Comparison of ENCODE assay signal across 25 mouse cellular contexts in the genomic region with DNA sequence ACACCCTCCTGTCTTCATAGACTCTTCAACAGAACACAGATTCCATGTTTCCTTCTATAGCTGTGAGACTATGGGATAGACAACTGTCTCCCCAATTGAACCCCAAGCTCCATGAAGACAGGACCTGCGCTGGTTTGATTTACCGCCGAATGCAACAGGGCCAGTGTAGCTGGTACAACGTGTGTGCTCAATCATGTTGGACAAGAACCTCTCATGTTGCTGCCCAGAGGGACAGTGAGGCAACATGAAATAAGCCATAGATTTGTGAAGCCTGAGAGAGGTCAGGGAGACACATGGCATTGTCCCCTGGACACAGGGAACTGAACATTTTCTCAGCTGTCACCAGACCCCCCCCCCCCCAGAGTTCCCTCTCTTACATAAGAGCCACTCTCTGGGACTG. TPM values are rescaled to one million over a fixed set of nuclear protein-coding genes. Genes with fewer than 3 reads are reported as not detected.
A peak's percentile ranks its signal among the peaks of the same experiment; 100 is the strongest.
DNase-seq lines count a peak whose midpoint lies in the region; ATAC-seq lines count a peak whose summit lies in the region.
"Had no signal": no experiment of that assay in that cellular context is flagged by ENCODE, and none has a peak within 500 bp of the region (broad histone marks: within the 10 kb centered on the region; RNA-seq: fewer than 3 reads in every experiment).

No protein-coding gene starts in this region.

- intact Hi-C loops in heart, postnatal 14 days (cut with DNase I) = no loop called here

- no peak overlapping the region for H3K9ac ChIP-seq in hindbrain, embryonic 13.5 days
- 0 out of 2 replicates have a peak overlapping the region, but pooled peaks have one; percentile 40 for H3K9ac ChIP-seq in liver, embryonic 12.5 days
- H3K9ac ChIP-seq: embryonic facial prominence, embryonic 15.5 days; forebrain, postnatal 0 days; hindbrain, embryonic 14.5 days; intestine, embryonic 15.5 days; liver, embryonic 14.5 days; midbrain, embryonic 13.5 days had no signal

- peak overlapping the region; percentile 27; the same call in 1 of the 2 replicates for H3K4me3 ChIP-seq in heart, embryonic 10.5 days
- no peak overlapping the region for H3K4me3 ChIP-seq in hindbrain, embryonic 10.5 days
- H3K4me3 ChIP-seq in hindbrain, embryonic 13.5 days = no peak overlapping the region
- no peak overlapping the region for H3K4me3 ChIP-seq in brown adipose tissue, adult 24 weeks (ENCODE audit: insufficient read depth, low read depth, low read length)
- H3K4me3 ChIP-seq in liver, embryonic 12.5 days = no peak overlapping the region
- H3K4me3 ChIP-seq: embryonic facial prominence, embryonic 15.5 days; forebrain, embryonic 10.5 days; heart, adult 2 months; intestine, embryonic 15.5 days; left cerebral cortex, adult 2 months; midbrain, embryonic 13.5 days had no signal

- 71% methylated on average over 4 of the region's 4 CpGs for WGBS in heart, embryonic 10.5 days
- 80% methylated on average over 4 of the region's 4 CpGs for WGBS in hindbrain, embryonic 10.5 days
- WGBS in hindbrain, embryonic 13.5 days = 84% methylated on average over 4 of the region's 4 CpGs
- 87% methylated on average over 4 of the region's 4 CpGs for WGBS in liver, embryonic 12.5 days (ENCODE audit: insufficient replicate concordance)

- no peak overlapping the region for H3K4me2 ChIP-seq in hindbrain, embryonic 13.5 days
- H3K4me2 ChIP-seq in liver, embryonic 12.5 days = no peak overlapping the region; the same call in 1 of the 2 replicates
- H3K4me2 ChIP-seq: embryonic facial prominence, embryonic 15.5 days; hindbrain, embryonic 14.5 days; intestine, embryonic 15.5 days; midbrain, embryonic 13.5 days had no signal

- H3K27me3 ChIP-seq in heart, embryonic 10.5 days (ENCODE audit: insufficient read depth, poor library complexity, severe bottlenecking) = no peaks in the 10 kb centered on the region
- peaks cover 25% of the 10 kb centered on the region; the same call in 1 of the 2 replicates for H3K27me3 ChIP-seq in hindbrain, embryonic 10.5 days (ENCODE audit: insufficient read depth, poor library complexity, severe bottlenecking)
- H3K27me3 ChIP-seq in hindbrain, embryonic 13.5 days = no peaks in the 10 kb centered on the region
- H3K27me3 ChIP-seq in liver, embryonic 12.5 days (replicated peaks) = peaks cover 6% of the 10 kb centered on the region; the same call in 1 of the 2 replicates
- H3K27me3 ChIP-seq: embryonic facial prominence, embryonic 15.5 days; intestine, embryonic 15.5 days; midbrain, embryonic 13.5 days had no signal

- H3K36me3 ChIP-seq in heart, embryonic 10.5 days = peaks cover 15% of the 10 kb centered on the region
- H3K36me3 ChIP-seq in hindbrain, embryonic 10.5 days = no peaks in the 10 kb centered on the region
- H3K36me3 ChIP-seq in hindbrain, embryonic 13.5 days = peaks cover 6% of the 10 kb centered on the region; the same call in 1 of the 2 replicates
- peaks cover 8% of the 10 kb centered on the region for H3K36me3 ChIP-seq in liver, embryonic 12.5 days
- H3K36me3 ChIP-seq: embryonic facial prominence, embryonic 15.5 days; forebrain, embryonic 10.5 days; intestine, embryonic 15.5 days had no signal

- H3K4me1 ChIP-seq in heart, embryonic 10.5 days = peaks cover 26% of the 10 kb centered on the region
- H3K4me1 ChIP-seq in hindbrain, embryonic 10.5 days (replicated peaks) = peaks cover 26% of the 10 kb centered on the region
- peaks cover 13% of the 10 kb centered on the region for H3K4me1 ChIP-seq in hindbrain, embryonic 13.5 days (replicated peaks)
- peaks cover 18% of the 10 kb centered on the region for H3K4me1 ChIP-seq in brown adipose tissue, adult 24 weeks (ENCODE audit: control insufficient read depth, insufficient read depth, insufficient read length, low read length)
- peaks cover 38% of the 10 kb centered on the region for H3K4me1 ChIP-seq in liver, embryonic 12.5 days

- ATAC-seq in hindbrain, embryonic 13.5 days (ENCODE audit: low FRiP score) = no peak
- no peak for ATAC-seq in liver, embryonic 12.5 days
- ATAC-seq: activated CD4-positive, CD25-positive, alpha-beta regulatory T cell, adult 4 months; forebrain, postnatal 0 days; lung, postnatal 0 days; midbrain, embryonic 13.5 days had no signal

- H3K9me3 ChIP-seq in heart, embryonic 10.5 days = no peaks in the 10 kb centered on the region
- H3K9me3 ChIP-seq in hindbrain, embryonic 10.5 days = no peaks in the 10 kb centered on the region
- no peaks in the 10 kb centered on the region for H3K9me3 ChIP-seq in hindbrain, embryonic 13.5 days
- no peaks in the 10 kb centered on the region for H3K9me3 ChIP-seq in liver, embryonic 12.5 days (replicated peaks)
- H3K9me3 ChIP-seq: embryonic facial prominence, embryonic 15.5 days; forebrain, embryonic 10.5 days; G1E; intestine, embryonic 15.5 days; midbrain, embryonic 13.5 days had no signal

- peak overlapping the region; percentile 72 for H3K27ac ChIP-seq in heart, embryonic 10.5 days
- peak overlapping the region; percentile 67 for H3K27ac ChIP-seq in hindbrain, embryonic 10.5 days
- no peak overlapping the region for H3K27ac ChIP-seq in hindbrain, embryonic 13.5 days
- peak overlapping the region; percentile 81 for H3K27ac ChIP-seq in brown adipose tissue, adult 24 weeks (replicated peaks; ENCODE audit: low read depth, low read length)
- peak overlapping the region; percentile 45; the same call in 1 of the 2 replicates for H3K27ac ChIP-seq in liver, embryonic 12.5 days
- H3K27ac ChIP-seq: embryonic facial prominence, embryonic 15.5 days; forebrain, embryonic 10.5 days; heart, adult 2 months; hindbrain, embryonic 14.5 days; intestine, embryonic 15.5 days; left cerebral cortex, adult 2 months; liver, embryonic 14.5 days; midbrain, embryonic 13.5 days had no signal

- no peak for DNase-seq in heart, embryonic 10.5 days (ENCODE audit: low spot score)
- no peak for DNase-seq in heart, postnatal 14 days
- DNase-seq in hindbrain, embryonic 10.5 days (ENCODE audit: low spot score) = no peak
- DNase-seq in lung, adult 18-20 months = no peak
- DNase-seq: adrenal gland, postnatal 14 days; cerebellum, adult 11 months; cerebellum, postnatal 10 days; forebrain, postnatal 0 days; heart, adult 2 months; layer of hippocampus, adult 9-11 months; left cerebral cortex, postnatal 4 days; thymus, postnatal 36 days had no signal

RNA-seq across cellular contexts. Expression of a gene that starts 21.5 kb away (rescaled TPM):
- 29.4 and 37.5 TPM in 2 replicates for polyA plus RNA-seq in heart, embryonic 10.5 days (2016; fragmentation: Nextera tagmentation; extraction: Ambion mirVana)
- total RNA-seq in heart, postnatal 14 days (2021) = 10 to 100 TPM; 20.7 to 26.0 TPM
- polyA plus RNA-seq in hindbrain, embryonic 10.5 days (2016; fragmentation: Nextera tagmentation; extraction: Ambion mirVana) = 5.3 and 10.5 TPM in 2 replicates
- 26.9 and 27.7 TPM in 2 replicates for polyA plus RNA-seq in hindbrain, embryonic 13.5 days (2015; fragmentation: Nextera tagmentation; extraction: Ambion mirVana)
- polyA plus RNA-seq in brown adipose tissue, adult 24 weeks (2012; ENCODE audit: insufficient read depth, insufficient read length, missing spikeins) = 5.8 and 10.9 TPM in 2 replicates
- 8.2 and 8.5 TPM in 2 replicates for polyA plus RNA-seq in liver, embryonic 12.5 days (2016; fragmentation: Nextera tagmentation; extraction: Ambion mirVana)

RNA-seq across cellular contexts. Expression of a gene that starts 54.2 kb away (rescaled TPM):
- 27.6 and 29.7 TPM in 2 replicates for polyA plus RNA-seq in heart, embryonic 10.5 days (2016; fragmentation: Nextera tagmentation; extraction: Ambion mirVana)
- 10 to 100 TPM; 15.7 to 18.3 TPM for total RNA-seq in heart, postnatal 14 days (2021)
- 24.8 and 25.7 TPM in 2 replicates for polyA plus RNA-seq in hindbrain, embryonic 10.5 days (2016; fragmentation: Nextera tagmentation; extraction: Ambion mirVana)
- 37.3 and 40.6 TPM in 2 replicates for polyA plus RNA-seq in hindbrain, embryonic 13.5 days (2015; fragmentation: Nextera tagmentation; extraction: Ambion mirVana)
- polyA plus RNA-seq in brown adipose tissue, adult 24 weeks (2012; ENCODE audit: insufficient read depth, insufficient read length, missing spikeins) = 17.8 and 19.6 TPM in 2 replicates
- polyA plus RNA-seq in liver, embryonic 12.5 days (2016; fragmentation: Nextera tagmentation; extraction: Ambion mirVana) = 16.9 and 18.7 TPM in 2 replicates
